Mouse (Mus musculus) hematopoietic stem cell, adult 5-6 weeks (primary cell): ENCODE results near the gene Prkch. TPM values are rescaled to one million over a fixed set of nuclear protein-coding genes. Genes with fewer than 3 reads are reported as not detected.

Source experiments
- ATAC-seq, 2 experiments: fragments of 125-278 bp in 1 of 2; replicated peaks in 1 of 2; 2 replicates each; pipeline ENCODE4 v1.8.0; 2016 to 2017; ENCODE audit warnings: inconsistent platforms in 2 of 2, mild to moderate bottlenecking in 2 of 2, moderate number of reproducible peaks in 2 of 2, low read depth in 1 of 2, moderate TSS enrichment in 1 of 2; ENCODE audit not compliant: low FRiP score in 2 of 2, poor library complexity in 2 of 2, severe bottlenecking in 2 of 2, insufficient read depth in 1 of 2, low TSS enrichment in 1 of 2
- total RNA-seq: library from RNA; stranded (forward); fragments of 172-1452, 232-1000 nt; gene quantifications from 2 replicates; pipeline ENCODE4 v1.2.3, GENCODE M21; 2017

Gene Prkch
- total RNA-seq, 1 experiment from 2014 or later, result 36.1 TPM

DNA sequence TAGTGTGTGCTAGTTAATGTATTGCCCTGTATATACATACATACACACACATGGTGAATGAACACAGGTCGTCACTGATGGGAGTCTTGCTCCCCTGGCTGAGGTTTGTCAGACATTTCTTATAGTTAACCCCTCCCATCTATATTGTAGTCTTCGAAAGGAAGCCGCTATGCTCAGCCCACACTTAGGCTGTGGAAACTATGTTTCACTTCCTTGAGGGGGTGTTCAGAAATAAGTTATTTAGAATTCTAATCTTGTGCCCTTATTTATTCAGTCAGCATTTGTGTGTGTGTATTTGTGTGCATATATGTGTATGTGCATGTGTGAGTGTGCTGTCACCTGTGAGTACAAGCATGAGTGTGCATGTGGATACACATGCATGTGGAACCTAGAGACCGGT, 49.1 kb downstream of the Prkch start:
- no peak for ATAC-seq

DNA sequence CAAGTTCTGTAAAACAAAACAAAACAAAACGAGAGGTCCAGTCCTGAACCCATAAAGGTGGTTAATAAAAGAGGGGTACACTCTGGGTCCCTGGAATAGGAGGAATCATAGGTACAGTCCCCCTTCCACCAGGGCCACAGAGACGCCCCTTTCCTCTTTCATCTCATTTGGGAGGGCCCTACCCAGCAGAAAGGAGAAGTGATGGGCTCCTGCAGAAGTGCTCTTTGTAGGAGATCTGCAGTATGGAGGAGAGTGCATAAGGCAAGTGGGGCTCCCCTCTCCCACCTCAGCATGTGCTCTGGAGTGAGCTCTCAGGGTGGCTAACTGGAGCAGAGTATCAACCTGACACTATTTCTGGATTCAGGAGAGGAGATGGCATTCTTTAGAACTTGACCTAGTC, 55.0 kb downstream of the Prkch start:
- no peak; a peak in 1 of 4 replicates for ATAC-seq

DNA sequence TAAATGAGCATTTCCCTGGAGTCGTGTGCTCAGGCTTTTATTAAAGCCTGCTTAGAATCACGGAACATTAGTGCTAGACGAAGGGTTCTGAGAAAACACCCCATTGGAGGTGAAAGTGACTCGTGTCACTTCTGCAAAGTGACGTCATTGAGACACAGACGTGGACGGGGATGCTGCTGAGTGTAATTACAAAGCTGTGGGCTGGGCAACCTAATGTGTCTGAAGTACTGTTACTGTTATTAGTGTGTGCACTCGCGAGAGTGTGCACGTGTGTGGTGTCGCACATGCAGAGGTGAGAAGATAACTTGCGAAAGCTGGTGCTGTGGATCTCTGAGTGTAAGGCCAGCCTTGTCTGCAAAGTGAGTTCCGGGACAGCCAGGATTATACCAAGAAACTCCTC, 56.6 kb downstream of the Prkch start:
- ATAC-seq, result no peak

DNA sequence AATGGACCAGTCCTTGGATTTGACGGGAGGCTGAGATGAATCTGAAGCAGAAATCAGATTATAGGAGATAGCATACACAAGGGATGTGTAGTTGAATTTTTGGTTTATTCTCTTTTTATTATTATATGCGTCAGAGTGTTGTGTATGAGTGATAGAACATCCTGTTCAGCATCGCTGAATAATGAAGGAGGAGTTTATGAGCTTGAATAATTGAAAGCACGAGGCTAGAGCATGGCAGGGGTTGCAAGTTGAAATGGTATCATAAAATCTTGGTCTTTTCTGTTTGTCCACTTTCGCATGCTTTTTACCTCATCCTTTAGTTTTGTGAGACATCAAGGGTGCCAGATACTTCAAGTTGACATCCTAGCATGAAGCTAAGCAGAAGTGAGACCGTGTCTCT, 60.6 kb downstream of the Prkch start:
- no peak for ATAC-seq

DNA sequence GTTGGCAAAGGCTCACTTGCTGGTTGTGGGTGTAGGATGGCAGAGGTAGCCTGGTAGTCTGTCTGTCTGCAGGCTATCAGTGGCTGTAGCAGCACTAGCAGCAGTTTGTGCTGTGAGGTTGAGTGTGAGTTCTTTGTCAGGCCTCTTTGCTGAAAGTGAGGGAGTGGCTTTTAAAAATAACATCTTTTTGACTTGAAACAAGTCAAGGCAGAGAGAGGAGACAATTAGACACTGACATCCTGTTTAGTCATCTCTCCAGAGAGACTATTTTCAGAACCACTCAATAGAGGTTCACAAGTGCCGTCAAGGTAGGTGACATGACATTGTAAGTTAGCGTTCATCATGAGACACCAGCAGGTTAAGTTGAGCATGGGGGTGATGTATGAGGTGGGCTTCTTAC, 63.1 kb downstream of the Prkch start:
- no peak for ATAC-seq

DNA sequence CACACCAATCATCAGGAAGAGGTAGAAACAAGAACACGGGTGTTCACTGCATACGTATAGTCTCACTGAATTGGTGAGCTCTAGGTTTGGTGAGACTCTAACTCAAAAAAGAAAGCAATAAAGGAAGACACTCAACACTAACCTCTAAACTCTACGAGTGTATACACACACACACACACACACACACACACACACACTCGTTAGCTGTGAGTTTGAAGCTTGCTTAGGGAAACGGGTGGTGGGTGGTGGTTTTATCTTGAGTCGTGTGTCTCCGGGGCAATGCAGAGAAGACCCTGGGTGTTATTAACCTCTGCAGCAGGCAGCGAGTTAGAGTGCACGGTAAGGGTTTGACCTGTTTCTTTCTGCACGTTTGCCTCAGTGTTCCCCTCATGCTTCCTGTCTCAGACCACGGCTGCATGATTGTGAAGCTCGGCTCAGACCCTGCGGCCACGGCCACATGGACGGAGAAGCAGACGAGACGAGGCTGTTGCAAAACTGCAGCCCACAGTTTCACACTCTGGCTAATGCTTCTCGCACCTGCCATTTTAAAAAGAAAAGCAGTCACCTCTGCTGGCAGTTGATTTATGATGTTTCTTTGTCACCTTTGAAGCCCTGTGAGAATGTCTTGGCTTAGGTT, 72.1 kb downstream of the Prkch start:
- peak; percentile 42 to 49; a peak in 1 of 4 replicates for ATAC-seq

DNA sequence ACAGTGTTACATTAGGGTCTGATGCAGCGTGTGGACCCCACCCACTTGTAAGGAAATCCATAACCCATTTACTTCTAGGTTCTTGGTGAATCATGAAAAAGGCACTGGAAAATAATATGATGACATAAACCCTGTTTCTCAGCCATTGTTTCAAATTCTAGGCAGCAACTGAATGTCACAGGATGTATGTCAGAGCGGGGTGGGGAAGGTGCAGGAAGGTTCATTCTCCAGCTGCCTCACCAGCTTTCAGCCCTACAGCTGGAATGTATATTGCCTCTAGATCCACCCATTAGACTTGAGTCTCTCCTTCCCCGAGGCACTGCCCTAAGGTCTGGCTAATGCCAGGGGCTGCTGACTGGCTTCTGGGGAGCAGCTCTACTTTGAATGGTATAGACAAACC, 78.8 kb downstream of the Prkch start:
- no peak for ATAC-seq

DNA sequence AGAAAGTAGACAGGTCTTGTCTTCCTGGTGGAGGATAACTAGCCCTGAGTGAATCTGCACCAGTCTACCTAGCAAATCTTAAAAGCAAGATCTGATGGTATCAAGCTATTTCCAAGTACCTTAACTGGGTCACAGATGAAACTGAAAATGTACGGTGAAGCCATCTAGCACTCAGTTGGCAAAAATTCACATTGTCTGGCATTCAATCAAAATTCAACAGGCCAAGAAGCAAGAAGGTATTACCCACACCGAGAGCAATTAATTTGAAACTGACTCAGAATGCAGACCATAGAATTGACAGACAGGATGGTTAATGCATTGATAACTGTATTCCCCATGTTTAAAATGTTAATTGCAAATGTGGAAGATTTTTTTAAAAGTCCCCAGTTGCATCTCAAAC, 82.1 kb downstream of the Prkch start:
- ATAC-seq, result no peak

GRCm38 (mm10) chr12:73667607-73668006, 83.0 kb downstream of the Prkch start:
- ATAC-seq, result peak in 1 of 2 experiments; percentile 25; a peak in 1 of 4 replicates

DNA sequence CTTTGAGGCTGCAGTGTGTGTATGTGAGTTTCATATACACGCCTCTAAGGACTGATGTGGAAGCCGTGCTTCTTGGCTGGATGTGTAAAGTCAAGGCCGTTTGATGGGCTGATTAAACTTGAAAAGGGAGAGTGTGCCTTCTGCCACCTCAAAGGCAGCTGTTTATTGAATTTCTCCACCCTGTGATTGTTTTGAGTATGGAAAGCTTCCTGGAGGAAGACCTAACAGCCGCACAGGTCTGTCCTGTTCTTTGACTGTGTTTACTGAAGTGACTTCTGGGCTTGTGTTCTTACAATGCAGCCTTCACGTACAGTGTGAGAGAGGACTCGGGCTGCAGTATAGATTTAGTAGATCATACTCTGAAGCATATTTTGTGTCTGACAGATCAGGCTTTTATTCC, 86.1 kb downstream of the Prkch start:
- ATAC-seq, result no peak

- peak; percentile 65 to 81 for ATAC-seq
Observed at GRCm38 (mm10) chr12:73671540-73671939, 86.9 kb downstream of the Prkch start.

DNA sequence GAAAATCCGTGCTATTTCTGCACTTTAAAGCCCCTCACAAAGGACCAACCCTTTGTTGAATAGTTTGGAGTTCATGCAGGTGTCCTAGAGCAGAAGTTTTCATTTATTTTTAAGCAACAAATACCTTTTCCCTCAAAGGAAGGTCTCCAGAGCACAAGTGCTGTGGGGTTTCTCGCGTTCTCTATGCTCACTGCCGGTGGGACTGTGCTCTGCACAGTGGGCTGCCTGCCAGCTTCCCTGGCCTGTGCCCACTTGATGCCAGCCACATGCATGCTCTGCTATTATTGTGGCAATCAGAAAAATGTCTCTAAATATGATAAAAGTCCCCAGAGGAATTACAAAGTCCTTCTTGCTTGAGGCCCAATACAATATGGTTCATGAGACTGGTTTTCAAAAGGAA, 87.4 kb downstream of the Prkch start:
- ATAC-seq, result no peak

- no peak for ATAC-seq
Observed at GRCm38 (mm10) chr12:73673783-73674182, 89.2 kb downstream of the Prkch start.

- no peak for ATAC-seq
Observed at GRCm38 (mm10) chr12:73675212-73675611, 90.6 kb downstream of the Prkch start.

- no peak for ATAC-seq
Observed at GRCm38 (mm10) chr12:73679400-73679801, 94.8 kb downstream of the Prkch start.

DNA sequence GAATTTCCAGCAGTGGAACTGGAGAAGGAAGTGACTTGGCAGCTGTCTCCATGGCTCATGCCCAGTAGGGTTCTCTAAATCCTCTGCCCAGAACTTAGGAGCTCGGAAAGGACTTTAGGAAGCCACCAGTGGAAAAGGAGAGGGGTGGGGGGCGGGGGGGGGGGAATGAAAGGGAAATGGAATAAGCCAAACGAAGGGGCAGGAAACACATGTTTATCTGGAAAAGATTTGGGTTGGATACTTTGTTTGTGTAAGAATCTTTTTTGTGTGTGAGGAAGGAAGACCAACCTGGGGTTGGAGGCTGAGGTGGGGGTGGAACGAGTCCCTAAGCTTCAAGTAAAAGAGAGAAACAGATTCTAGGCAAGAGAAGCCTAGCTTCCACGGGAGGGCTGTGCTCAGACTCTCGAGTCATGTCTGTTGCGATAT, 98.3 kb downstream of the Prkch start:
- no peak for ATAC-seq

DNA sequence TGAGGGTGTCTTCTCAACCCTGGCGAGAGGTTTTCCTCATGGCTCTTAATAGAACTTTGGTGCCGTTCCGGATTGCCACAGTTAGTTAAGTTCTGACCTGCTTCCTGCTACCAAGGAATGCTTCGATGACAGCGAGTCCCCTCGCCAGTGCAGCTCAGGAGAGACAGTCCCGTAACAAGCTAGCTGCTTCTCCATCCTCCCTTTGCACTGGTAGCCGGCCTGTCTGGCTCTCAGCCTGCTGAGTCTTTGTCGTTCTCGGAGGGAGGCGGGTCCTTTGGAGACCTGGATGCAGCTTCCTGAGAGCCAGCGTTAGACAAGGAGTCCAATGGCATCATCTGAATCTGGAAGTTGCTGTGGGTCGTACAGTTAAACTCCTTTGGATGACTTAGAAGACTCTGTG, 101.3 kb downstream of the Prkch start:
- no peak for ATAC-seq

DNA sequence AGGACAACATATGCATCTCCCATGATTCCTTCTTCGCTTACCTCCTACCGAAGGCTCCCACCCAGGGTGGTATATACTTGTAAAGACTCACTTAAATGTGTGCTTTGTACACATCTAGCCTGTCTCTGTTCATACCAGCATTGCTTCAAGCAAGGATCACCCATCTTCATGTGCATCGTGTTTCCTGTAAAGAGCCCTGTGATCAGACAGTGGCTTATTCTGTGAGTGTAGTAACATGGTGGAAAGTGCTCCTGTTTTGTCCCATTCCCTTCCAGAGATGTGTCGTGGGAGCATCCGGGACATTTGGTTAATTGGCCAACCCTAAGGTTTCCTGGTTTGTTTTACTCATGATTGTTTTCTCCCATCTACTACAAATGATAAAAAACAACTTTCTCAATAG, 101.9 kb downstream of the Prkch start:
- ATAC-seq, result no peak
